Mouse (Mus musculus) mature B cell (primary cell): Measurements from ENCODE around the gene Gm13697.
"Not testable (repeated sequence)": the region's sequence is repeated elsewhere in the genome, so short reads cannot be mapped to it uniquely, and the experiment has no call there.

ENCODE experiments used
- in situ Hi-C: fragments of 300-500 bp; cut with MboI; formaldehyde crosslinking; loops from 2 replicates; pipeline ENCODE4 v1.14.3; 2019

The Gm13697 gene

DNA sequence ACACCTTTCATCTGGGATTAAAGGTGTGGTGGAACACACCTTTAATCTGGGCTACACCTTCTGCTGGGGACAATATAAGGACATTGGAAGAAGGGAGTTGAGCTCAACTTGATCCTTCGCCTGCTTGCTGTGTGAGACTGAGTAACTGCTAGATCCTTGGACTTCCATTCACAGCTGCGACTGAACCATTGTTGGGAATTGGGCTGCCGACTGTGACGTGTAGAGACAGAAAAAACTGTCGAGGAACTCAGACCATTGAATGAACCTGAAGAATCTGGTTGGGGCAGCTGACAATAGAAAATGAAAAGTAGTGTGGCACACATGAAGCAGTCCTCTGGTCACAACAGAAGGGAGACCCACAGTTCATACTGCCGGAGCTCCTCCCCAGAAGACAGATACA lies at the start of gene Gm13697:
Gm13697 (plus strand) TSS at position 301 of the 400 bp plus-strand sequence.
- in situ Hi-C loops, result not testable (repeated sequence)

GRCm38 (mm10) chr2:83940931-83941361 lies 43.6 kb upstream of the Gm13697 start, which contains the start of gene Zswim2:
Zswim2 (minus strand) TSS chr2:83941228.
- in situ Hi-C loops, result no loop called here

- in situ Hi-C loops, result no loop called here
Measured at GRCm38 (mm10) chr2:83941378-83941777, 43.2 kb upstream of the Gm13697 start.

- in situ Hi-C loops, result no loop called here
Measured at GRCm38 (mm10) chr2:83941792-83942191, 42.8 kb upstream of the Gm13697 start.

DNA sequence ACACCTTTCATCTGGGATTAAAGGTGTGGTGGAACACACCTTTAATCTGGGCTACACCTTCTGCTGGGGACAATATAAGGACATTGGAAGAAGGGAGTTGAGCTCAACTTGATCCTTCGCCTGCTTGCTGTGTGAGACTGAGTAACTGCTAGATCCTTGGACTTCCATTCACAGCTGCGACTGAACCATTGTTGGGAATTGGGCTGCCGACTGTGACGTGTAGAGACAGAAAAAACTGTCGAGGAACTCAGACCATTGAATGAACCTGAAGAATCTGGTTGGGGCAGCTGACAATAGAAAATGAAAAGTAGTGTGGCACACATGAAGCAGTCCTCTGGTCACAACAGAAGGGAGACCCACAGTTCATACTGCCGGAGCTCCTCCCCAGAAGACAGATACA lies 29.1 kb upstream of the Gm13697 start, which contains the start of gene Gm13698:
Gm13698 (plus strand) TSS at position 301 of the 400 bp plus-strand sequence.
- in situ Hi-C loops, result not testable (repeated sequence)

- in situ Hi-C loops, result not testable (repeated sequence)
Measured at GRCm38 (mm10) chr2:83961203-83961602, 23.3 kb upstream of the Gm13697 start, which contains the start of gene Gm13693. Gm13693 (plus strand) TSS chr2:83961503.

- in situ Hi-C loops, result not testable (repeated sequence)
Measured at GRCm38 (mm10) chr2:83967013-83967412, 17.5 kb upstream of the Gm13697 start, which contains the start of gene Gm13695. Gm13695 (plus strand) TSS chr2:83967313.

DNA sequence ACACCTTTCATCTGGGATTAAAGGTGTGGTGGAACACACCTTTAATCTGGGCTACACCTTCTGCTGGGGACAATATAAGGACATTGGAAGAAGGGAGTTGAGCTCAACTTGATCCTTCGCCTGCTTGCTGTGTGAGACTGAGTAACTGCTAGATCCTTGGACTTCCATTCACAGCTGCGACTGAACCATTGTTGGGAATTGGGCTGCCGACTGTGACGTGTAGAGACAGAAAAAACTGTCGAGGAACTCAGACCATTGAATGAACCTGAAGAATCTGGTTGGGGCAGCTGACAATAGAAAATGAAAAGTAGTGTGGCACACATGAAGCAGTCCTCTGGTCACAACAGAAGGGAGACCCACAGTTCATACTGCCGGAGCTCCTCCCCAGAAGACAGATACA lies 11.7 kb upstream of the Gm13697 start, which contains the start of gene Gm13696:
Gm13696 (plus strand) TSS at position 301 of the 400 bp plus-strand sequence.
- in situ Hi-C loops, result not testable (repeated sequence)

DNA sequence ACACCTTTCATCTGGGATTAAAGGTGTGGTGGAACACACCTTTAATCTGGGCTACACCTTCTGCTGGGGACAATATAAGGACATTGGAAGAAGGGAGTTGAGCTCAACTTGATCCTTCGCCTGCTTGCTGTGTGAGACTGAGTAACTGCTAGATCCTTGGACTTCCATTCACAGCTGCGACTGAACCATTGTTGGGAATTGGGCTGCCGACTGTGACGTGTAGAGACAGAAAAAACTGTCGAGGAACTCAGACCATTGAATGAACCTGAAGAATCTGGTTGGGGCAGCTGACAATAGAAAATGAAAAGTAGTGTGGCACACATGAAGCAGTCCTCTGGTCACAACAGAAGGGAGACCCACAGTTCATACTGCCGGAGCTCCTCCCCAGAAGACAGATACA lies 5.9 kb upstream of the Gm13697 start, which contains the start of gene Gm13694:
Gm13694 (plus strand) TSS at position 301 of the 400 bp plus-strand sequence.
- in situ Hi-C loops, result not testable (repeated sequence)

GRCm38 (mm10) chr2:83990253-83990652 lies 5.7 kb downstream of the Gm13697 start, which contains the start of gene Gm13691:
Gm13691 (plus strand) TSS chr2:83990553.
- in situ Hi-C loops, result not testable (repeated sequence)

GRCm38 (mm10) chr2:83993639-83994255 lies 9.2 kb downstream of the Gm13697 start:
- in situ Hi-C loops, result not testable (repeated sequence)

DNA sequence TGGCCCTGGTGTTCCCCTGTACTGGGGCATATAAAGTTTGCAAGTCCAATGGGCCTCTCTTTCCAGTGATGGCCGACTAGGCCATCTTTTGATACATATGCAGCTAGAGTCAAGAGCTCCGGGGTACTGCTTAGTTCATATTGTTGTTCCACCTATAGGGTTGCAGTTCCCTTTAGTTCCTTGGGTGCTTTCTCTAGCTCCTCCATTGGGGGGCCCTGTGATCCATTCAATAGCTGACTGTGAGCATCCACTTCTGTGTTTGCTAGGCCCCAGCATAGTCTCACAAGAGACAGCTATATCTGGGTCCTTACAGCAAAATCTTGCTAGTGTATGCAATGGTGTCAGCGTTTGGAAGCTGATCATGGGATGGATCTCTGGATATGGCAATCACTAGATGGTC lies 10.0 kb downstream of the Gm13697 start:
- in situ Hi-C loops, result not testable (repeated sequence)

DNA sequence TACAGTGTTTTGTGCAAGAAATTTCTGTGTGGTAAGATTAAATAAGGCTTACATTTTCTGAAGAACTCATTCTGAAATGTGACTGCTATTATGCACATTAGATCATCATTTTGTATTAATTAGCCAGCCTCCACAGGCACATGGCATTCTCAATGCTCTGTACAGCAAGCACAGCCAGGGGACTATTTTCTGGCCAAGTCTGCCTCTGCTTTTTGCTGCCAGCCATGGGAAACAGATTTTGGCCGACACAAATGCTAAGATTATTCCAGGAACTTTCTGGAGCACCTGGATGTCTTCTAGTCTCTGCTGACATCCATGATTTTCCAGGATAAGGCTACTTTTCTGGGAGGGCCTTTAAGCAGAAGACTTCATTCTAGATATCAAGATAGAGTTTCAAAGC lies 24.4 kb downstream of the Gm13697 start:
- in situ Hi-C loops, result loop anchor here (25.0 kb wide), 1 partner anchor 428 kb away; the partner anchor contains the start of gene Calcrl

DNA sequence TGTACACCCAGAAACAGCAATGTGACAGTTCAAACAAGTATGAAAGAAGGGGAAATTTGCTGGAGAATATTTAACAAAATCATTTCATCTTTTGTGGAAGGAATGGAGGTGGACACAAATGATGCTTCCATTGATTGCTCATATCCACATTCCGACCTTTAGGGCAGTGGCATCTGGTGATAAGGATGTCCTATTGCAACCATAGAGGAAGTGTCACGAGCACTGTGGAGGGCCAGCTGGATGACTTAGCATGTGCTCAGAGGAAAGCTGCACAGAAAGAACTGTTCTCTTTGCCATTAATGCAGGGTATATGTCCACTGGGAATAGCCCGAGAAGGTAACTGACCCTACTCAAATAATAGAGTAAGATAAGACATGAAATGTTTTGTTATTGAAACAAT lies 25.3 kb downstream of the Gm13697 start:
- in situ Hi-C loops, result loop anchor here (25.0 kb wide), 1 partner anchor 427 kb away; the partner anchor contains the start of gene Calcrl

DNA sequence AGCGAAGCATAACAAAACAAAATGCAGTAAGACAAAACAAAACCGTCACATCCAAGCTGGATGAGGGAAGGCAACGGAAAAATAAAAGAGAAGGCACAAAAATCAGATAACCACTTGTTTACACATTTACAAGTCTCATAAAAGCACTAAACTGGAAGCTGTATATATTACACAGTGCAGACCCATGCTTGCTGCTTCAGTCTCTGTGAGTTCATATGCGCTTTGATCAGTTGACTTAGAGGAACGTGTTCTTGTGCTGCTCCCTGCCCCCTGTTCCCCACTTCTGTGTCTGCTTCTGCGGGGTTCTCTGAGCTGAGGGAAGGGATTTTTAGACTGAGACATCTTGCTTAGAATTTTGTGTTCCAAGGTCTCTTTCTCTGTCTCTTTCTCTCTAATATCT lies 30.0 kb downstream of the Gm13697 start:
- in situ Hi-C loops, result loop anchor here (25.0 kb wide), 1 partner anchor 423 kb away; the partner anchor contains the start of gene Calcrl

GRCm38 (mm10) chr2:84016291-84016690 lies 31.7 kb downstream of the Gm13697 start:
- in situ Hi-C loops, result loop anchor here (25.0 kb wide), 1 partner anchor 421 kb away; the partner anchor contains the start of gene Calcrl

DNA sequence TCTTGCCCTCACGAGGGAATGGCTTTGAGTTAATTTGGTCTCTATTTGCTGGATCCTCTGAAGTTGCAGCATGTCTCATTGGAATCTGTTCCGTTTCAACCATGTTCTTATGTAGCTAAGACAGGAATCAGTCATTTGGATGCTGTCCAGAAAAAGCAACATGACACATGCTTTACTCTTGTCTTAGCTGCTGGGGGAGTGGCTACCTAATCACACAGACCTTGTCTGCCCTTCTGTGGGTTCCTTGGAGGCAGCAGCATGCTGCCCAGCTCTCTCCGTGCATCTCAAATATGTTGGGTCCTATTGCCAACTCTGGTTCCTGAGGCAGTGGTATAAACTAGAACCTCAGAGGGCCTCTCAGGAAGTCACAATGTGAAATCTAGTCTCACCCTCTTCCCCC lies 33.8 kb downstream of the Gm13697 start:
- in situ Hi-C loops, result loop anchor here (25.0 kb wide), 1 partner anchor 419 kb away; the partner anchor contains the start of gene Calcrl

GRCm38 (mm10) chr2:84019519-84020305 lies 35.2 kb downstream of the Gm13697 start:
- in situ Hi-C loops, result loop anchor here (25.0 kb wide), 1 partner anchor 418 kb away; the partner anchor contains the start of gene Calcrl

DNA sequence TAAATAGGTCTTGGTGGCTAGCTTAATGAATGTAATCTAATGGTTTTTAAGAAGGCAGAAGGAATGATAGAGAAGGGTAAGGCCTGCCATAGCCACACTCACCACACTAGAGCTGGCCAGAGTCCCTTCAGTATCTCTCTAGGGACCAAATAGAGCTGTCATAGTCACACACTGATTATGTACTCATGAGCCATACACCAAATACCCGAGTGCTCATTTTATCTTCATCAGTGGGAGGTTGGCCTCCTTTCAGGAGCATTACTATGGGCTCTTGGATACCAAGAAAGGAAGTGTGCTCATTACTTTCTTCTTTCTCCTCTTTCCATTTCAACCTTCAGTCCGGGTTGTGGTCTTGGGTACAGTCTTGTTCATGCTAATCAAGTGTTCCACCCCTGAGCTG lies 37.4 kb downstream of the Gm13697 start:
- in situ Hi-C loops, result loop anchor here (25.0 kb wide), 1 partner anchor 415 kb away; the partner anchor contains the start of gene Calcrl

GRCm38 (mm10) chr2:84022905-84023304 lies 38.4 kb downstream of the Gm13697 start:
- in situ Hi-C loops, result loop anchor here (25.0 kb wide), 1 partner anchor 414 kb away; the partner anchor contains the start of gene Calcrl

DNA sequence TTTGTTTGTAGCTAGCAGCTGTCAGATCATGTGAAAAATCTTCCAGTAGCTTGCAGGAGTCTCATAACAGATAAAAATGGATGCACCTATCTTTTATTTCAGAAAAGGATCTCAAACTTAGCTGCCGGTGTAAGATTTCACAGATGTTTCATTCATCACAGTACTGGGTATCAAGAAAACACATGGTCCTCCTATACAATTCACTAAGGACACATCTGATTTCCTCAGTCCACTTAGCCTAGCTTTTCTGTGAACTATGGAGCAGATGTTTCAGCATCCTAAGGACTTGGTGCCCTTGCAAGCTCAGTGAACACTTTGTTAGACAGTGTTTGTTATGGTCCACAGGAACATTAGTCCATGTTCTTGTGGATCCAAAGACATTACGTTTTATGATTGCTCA lies 38.8 kb downstream of the Gm13697 start:
- in situ Hi-C loops, result loop anchor here (25.0 kb wide), 1 partner anchor 414 kb away; the partner anchor contains the start of gene Calcrl

DNA sequence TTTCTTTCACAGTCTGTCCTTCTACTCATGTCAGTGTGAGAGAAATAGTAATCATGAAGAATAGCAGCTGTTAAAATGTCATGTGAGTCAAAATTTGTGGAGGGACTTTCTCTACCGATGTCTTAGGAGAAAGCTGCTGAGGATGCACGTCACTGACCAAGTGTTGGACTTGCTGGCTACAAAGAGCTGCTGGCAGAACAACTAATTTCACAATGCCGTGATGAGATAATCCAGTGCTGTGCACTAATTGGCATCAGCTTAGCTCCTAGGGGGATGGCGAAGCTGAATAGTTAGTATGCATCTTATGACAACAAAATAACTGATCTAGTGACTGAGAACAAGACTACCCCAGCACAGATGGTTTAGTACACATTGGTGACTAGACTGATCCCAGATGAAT lies 40.7 kb downstream of the Gm13697 start:
- in situ Hi-C loops, result no loop called here
